Comparison of ENCODE assay signal across 8 mouse cellular contexts in the genomic region with DNA sequence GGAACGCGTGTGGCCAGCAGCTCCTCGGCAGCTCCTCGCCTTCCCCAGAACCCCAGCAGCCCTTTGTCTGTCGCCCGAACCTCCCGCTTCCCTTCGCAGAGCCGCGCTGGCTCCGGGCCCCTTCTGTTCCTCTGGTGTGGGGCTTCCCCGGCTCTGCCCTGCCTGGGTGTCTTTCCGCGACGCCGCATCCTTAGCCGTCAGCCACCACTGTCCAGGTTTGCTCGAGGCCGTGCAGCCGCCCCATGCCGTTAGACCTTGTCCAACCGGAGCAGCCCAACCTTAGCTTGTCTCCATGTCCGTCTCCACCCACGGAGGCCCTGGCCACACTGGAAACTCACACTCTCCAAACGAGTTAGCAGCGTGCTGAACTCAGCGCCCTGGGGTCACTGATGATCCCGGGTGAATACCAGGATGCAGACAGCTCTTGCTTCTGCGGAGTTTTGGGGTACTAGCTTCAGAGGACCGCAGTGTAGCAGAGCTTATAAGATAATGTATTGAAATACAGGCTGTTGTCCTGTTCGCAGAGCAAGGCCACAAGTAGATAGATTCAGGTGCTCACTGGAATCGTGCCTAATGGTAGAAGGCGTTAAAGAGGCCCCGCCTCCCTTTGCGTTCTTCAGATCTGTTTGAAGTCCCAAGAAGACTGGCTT. TPM values are rescaled to one million over a fixed set of nuclear protein-coding genes. Genes with fewer than 3 reads are reported as not detected.
A peak's percentile ranks its signal among the peaks of the same experiment; 100 is the strongest.
DNase-seq lines count a peak whose midpoint lies in the region; ATAC-seq and TF ChIP-seq lines count a peak whose summit lies in the region.

No protein-coding gene starts in this region.

- H3K4me3 ChIP-seq in hindbrain, postnatal 0 days (ENCODE audit: low read length) = peak overlapping the region; percentile 74
- peak overlapping the region; percentile 88 for H3K4me3 ChIP-seq in liver, embryonic 15.5 days (replicated peaks)
- H3K4me3 ChIP-seq in neural tube, embryonic 11.5 days (ENCODE audit: low read depth, low read length) = peak overlapping the region; percentile 80

- H3K9ac ChIP-seq in hindbrain, postnatal 0 days (replicated peaks; ENCODE audit: low read length) = peak overlapping the region; percentile 91
- H3K9ac ChIP-seq in liver, embryonic 15.5 days = peak overlapping the region; percentile 93
- peak overlapping the region; percentile 86 for H3K9ac ChIP-seq in neural tube, embryonic 11.5 days (ENCODE audit: low read length)

- peak; percentile 62 for ATAC-seq in erythroblast, adult 5-6 weeks (replicated peaks; ENCODE audit: low FRiP score, poor library complexity, severe bottlenecking)
- ATAC-seq in hindbrain, postnatal 0 days = peak; percentile 69
- peak; percentile 71 for ATAC-seq in liver, embryonic 15.5 days (ENCODE audit: insufficient read depth)
- peak; percentile 73 for ATAC-seq in neural tube, embryonic 11.5 days (ENCODE audit: insufficient read depth, low FRiP score, low TSS enrichment)

- peaks cover 13% of the 10 kb centered on the region; the same call in 1 of the 2 replicates for H3K4me1 ChIP-seq in hindbrain, postnatal 0 days (ENCODE audit: insufficient read depth, low read length)
- H3K4me1 ChIP-seq in liver, embryonic 15.5 days (replicated peaks) = peaks cover 50% of the 10 kb centered on the region
- peaks cover 10% of the 10 kb centered on the region; the same call in 1 of the 2 replicates for H3K4me1 ChIP-seq in neural tube, embryonic 11.5 days (ENCODE audit: control insufficient read depth, insufficient read depth, low read length)

- peak; percentile 64 to 67 for DNase-seq in right cerebral cortex, postnatal 10 days (ENCODE audit: low spot score in 2 of 2)
- DNase-seq in right cerebral cortex, adult 2 months (ENCODE audit: low spot score in 2 of 2) = no peak
- peak; percentile 46 to 67 for DNase-seq in adrenal gland, postnatal 36 days
- DNase-seq in hindbrain, postnatal 0 days (ENCODE audit: low spot score) = peak; percentile 58
- DNase-seq in neural tube, embryonic 11.5 days (ENCODE audit: low spot score) = no peak
- no peak for DNase-seq in adipocyte (ENCODE audit: low spot score)

- peak overlapping the region; percentile 89 for H3K4me2 ChIP-seq in hindbrain, postnatal 0 days (ENCODE audit: low read depth, low read length)
- H3K4me2 ChIP-seq in liver, embryonic 15.5 days = peak overlapping the region; percentile 100
- H3K4me2 ChIP-seq in neural tube, embryonic 11.5 days (ENCODE audit: low read depth) = peak overlapping the region; percentile 91

- no peaks in the 10 kb centered on the region; the same call in 1 of the 2 replicates for H3K36me3 ChIP-seq in hindbrain, postnatal 0 days (ENCODE audit: insufficient read depth, low read length)
- 0 out of 2 replicates have a peak, but pooled peaks cover 2% of the 10 kb centered on the region for H3K36me3 ChIP-seq in liver, embryonic 15.5 days (replicated peaks)
- peaks cover 2% of the 10 kb centered on the region; the same call in 1 of the 2 replicates for H3K36me3 ChIP-seq in neural tube, embryonic 11.5 days (ENCODE audit: control insufficient read depth, insufficient read depth, low read length)

- H3K27me3 ChIP-seq in hindbrain, postnatal 0 days (ENCODE audit: insufficient read depth, low read length) = no peaks in the 10 kb centered on the region
- no peaks in the 10 kb centered on the region for H3K27me3 ChIP-seq in liver, embryonic 15.5 days
- H3K27me3 ChIP-seq in neural tube, embryonic 11.5 days (ENCODE audit: control insufficient read depth, insufficient read depth, low read length) = no peaks in the 10 kb centered on the region

- H3K27ac ChIP-seq in hindbrain, postnatal 0 days = peak overlapping the region; percentile 88
- H3K27ac ChIP-seq in liver, embryonic 15.5 days (replicated peaks) = peak overlapping the region; percentile 79
- H3K27ac ChIP-seq in neural tube, embryonic 11.5 days (ENCODE audit: low read depth, low read length) = peak overlapping the region; percentile 68; the same call in 1 of the 2 replicates

- no peaks in the 10 kb centered on the region for H3K9me3 ChIP-seq in hindbrain, postnatal 0 days (ENCODE audit: low read length)
- H3K9me3 ChIP-seq in liver, embryonic 15.5 days (replicated peaks) = no peaks in the 10 kb centered on the region
- no peaks in the 10 kb centered on the region for H3K9me3 ChIP-seq in neural tube, embryonic 11.5 days (ENCODE audit: control insufficient read depth, low read length)

- under 1% methylated on average over 33 of the region's 35 CpGs for WGBS in hindbrain, postnatal 0 days
- WGBS in liver, embryonic 15.5 days (ENCODE audit: insufficient replicate concordance) = 1% methylated on average over 35 of the region's 35 CpGs
- 1% methylated on average over 35 of the region's 35 CpGs for WGBS in neural tube, embryonic 11.5 days

- TF ChIP-seq CTCF in hindbrain, postnatal 0 days (IDR thresholded peaks at IDR 0.05; ENCODE audit: low read depth) = no peak

RNA-seq across cellular contexts. Expression of a gene that starts 0.6 kb away (rescaled TPM):
- total RNA-seq in adrenal gland, postnatal 36 days (2021) = 1 to 10 TPM; 4.7 to 6.0 TPM
- total RNA-seq in erythroblast, adult 5-6 weeks (2015; ENCODE audit: low replicate concordance) = 3.3 TPM in 2 replicates
- total RNA-seq in erythroblast, adult 5-6 weeks (2017; ENCODE audit: low replicate concordance) = 4.2 and 5.7 TPM in 2 replicates
- total RNA-seq in hindbrain, postnatal 0 days (2014; rRNA removed) = 22.5 and 24.9 TPM in 2 replicates
- polyA plus RNA-seq in hindbrain, postnatal 0 days (2015; fragmentation: Nextera tagmentation; extraction: Ambion mirVana) = 23.2 and 24.0 TPM in 2 replicates
- 6.8 and 6.9 TPM in 2 replicates for polyA plus RNA-seq in liver, embryonic 15.5 days (2015; fragmentation: Nextera tagmentation; extraction: Ambion mirVana)
- 32.3 and 38.5 TPM in 2 replicates for polyA plus RNA-seq in neural tube, embryonic 11.5 days (2014; fragmentation: Nextera tagmentation; extraction: Ambion mirVana)

RNA-seq across cellular contexts. Expression of a gene that starts 8.4 kb away (rescaled TPM):
- total RNA-seq in adrenal gland, postnatal 36 days (2021) = 100 to 1,000 TPM in 1 of 2 experiments, 10 to 100 TPM in 1; 86.6 to 103 TPM
- 2.3 and 21.5 TPM in 2 replicates for total RNA-seq in erythroblast, adult 5-6 weeks (2015; ENCODE audit: low replicate concordance)
- 0.60 and 9.2 TPM in 2 replicates for total RNA-seq in erythroblast, adult 5-6 weeks (2017; ENCODE audit: low replicate concordance)
- total RNA-seq in hindbrain, postnatal 0 days (2014; rRNA removed) = 143 and 171 TPM in 2 replicates
- 177 and 182 TPM in 2 replicates for polyA plus RNA-seq in hindbrain, postnatal 0 days (2015; fragmentation: Nextera tagmentation; extraction: Ambion mirVana)
- 25.5 and 28.4 TPM in 2 replicates for polyA plus RNA-seq in liver, embryonic 15.5 days (2015; fragmentation: Nextera tagmentation; extraction: Ambion mirVana)
- 72.4 and 77.5 TPM in 2 replicates for polyA plus RNA-seq in neural tube, embryonic 11.5 days (2014; fragmentation: Nextera tagmentation; extraction: Ambion mirVana)

Comparison
In these comparisons a context has a peak if more than half of its experiments do, and no peak if none do; other contexts are left out.
1. DNase-seq: peak in right cerebral cortex, postnatal 10 days (2 of 2), adrenal gland, postnatal 36 days (2 of 2) and hindbrain, postnatal 0 days (single experiment); none in right cerebral cortex, adult 2 months (0 of 2), neural tube, embryonic 11.5 days (single experiment) and adipocyte (single experiment).
2. Peak in every context shown above with its lines, with median percentiles within 50 percentile points of each other: ATAC-seq, H3K27ac ChIP-seq, H3K4me2 ChIP-seq, H3K4me3 ChIP-seq and H3K9ac ChIP-seq.